Mouse (Mus musculus) adrenal gland, postnatal 10 days (tissue): ENCODE measurements around the gene Foxj2. TPM values are rescaled to one million over a fixed set of nuclear protein-coding genes. Genes with fewer than 3 reads are reported as not detected.

Experiments
- DNase-seq: peaks from one replicate; pipeline ENCODE4 v3.0.0; 2021; ENCODE audit warnings: mixed read lengths
- microRNA-seq: library from miRNA; unstranded; fragments of <30 nt; microRNA quantifications from one replicate; pipeline ENCODE4 v1.2.0, GENCODE M21; 2021
- total RNA-seq, 2 experiments: library from RNA; stranded (reverse); gene quantifications; 2 replicates each; pipeline ENCODE4 v1.2.3; 2021

The Foxj2 gene
- total RNA-seq, 2 experiments from 2014 or later = 16.7 to 18.5 TPM

DNA sequence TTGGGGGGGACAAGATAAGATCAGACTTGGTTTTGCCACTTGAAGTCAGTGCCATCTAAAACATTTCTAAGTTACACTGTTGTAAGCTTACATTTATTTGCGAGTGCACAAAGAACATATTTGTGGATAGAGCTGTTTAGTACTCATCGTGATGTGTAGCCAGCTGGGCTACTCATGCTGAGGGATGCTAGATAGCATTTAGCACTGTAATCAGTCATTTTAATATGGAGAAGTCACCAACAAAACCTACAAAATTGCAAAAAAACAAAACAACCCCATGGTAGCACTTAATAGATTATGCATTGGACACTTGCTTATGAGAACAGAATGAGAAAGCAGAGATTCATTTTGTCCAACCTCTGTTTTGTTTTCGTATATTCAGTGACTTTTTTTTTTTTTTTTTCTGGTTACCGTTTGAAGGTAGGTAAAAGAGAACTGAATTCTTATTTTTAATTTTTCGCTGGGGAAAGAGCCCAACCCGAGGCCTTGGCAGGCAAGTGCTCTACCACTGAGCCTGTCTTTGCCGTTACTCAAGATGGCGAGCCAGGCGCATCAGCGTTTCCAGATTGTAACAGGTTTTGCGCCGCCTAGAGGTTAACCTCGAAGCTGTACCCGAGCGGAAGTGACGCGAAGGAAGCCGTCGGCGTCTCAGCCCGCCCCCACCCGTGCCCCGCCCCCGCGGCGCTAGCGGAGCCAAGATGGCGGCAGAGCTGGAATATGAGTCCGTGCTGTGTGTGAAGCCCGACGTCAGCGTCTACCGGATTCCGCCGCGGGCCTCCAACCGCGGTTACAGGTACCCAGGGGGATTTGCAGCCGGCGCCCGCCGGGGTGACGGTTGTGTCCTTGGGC is 54.4 kb downstream of the Foxj2 start, which contains the start of gene Necap1:
Necap1 (plus strand) TSS at position 604 of the 849 bp plus-strand sequence.
- peak; percentile 98 for DNase-seq

DNA sequence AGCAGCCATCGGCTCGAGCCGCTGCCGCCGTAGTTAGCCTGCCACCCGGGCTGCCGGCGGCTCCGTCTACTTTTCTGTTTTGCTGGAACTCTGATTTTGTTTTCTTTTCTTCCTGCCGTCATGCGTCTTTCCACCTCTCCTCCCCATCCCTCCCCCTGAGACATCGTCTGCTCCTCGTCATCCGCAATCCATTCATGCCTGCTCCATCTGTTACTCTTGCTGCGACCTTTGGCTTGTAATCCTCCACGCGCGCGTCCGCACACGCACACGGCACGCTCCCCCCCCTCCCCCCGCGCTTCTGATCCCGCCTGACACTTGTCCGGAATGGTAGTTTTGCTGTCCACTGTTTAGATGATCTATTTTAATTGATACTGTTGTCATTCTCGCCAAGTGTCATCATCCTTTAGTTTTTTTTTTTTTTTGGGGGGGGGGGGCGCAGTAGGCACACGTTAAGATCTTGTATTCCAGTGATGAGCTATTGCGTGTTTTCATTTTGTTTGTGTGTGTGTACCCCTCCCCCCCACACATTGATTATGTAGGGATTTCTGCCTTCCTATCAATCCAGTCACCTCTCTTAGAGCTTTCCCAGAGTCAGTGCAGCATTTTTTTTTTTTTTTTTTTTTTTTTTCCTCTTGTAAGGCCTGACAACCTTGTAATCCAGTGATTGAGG is 55.1 kb downstream of the Foxj2 start:
- no peak for DNase-seq

- no peak for DNase-seq
These were observed 59.5 kb downstream of the Foxj2 start for GRCm38 (mm10) chr6:122879141-122879735.

GRCm38 (mm10) chr6:122879781-122880505 is 60.2 kb downstream of the Foxj2 start:
- DNase-seq = no peak

- no peak for DNase-seq
These were observed 61.6 kb downstream of the Foxj2 start for GRCm38 (mm10) chr6:122881287-122881686.

- DNase-seq = no peak
These were observed 63.9 kb downstream of the Foxj2 start for GRCm38 (mm10) chr6:122883603-122884002.

DNA sequence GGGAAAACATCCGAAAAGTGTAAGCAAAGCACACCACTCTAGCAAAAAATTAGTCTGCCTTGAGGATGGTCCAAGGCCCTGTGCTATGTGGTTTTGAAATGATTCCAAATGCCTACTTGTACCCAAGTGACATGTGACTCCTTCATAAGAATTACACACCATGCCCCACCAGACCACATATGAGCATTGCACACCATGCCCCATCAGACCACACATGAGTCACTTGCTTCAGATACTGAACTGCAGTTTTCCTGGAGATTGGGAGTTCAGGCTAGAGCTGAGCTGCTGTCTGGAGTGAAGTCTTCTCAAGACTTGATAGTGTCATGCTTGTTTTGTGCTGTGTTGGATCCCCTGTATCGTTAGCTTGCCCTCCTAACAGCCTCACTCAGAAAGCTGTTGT is 69.9 kb downstream of the Foxj2 start:
- no peak for DNase-seq

- peak; percentile 80 for DNase-seq
These were observed 72.8 kb downstream of the Foxj2 start for GRCm38 (mm10) chr6:122892442-122893049.

Small RNAs within 50 kb of the gene (microRNA-seq; reads per million reads assigned to microRNA genes)
- not detected for gene Mir7231

Other genes starting within 250 kb of the Foxj2 start
- gene Apobec1, start 217.5 kb upstream of the Foxj2 start, total RNA-seq = 10 to 100 TPM; 10.5 to 11.2 TPM
- gene Gdf3, start 209.8 kb upstream of the Foxj2 start, total RNA-seq = not detected
- not detected for gene Dppa3, start 193.5 kb upstream of the Foxj2 start, total RNA-seq
- not detected for gene Nanog, start 112.4 kb upstream of the Foxj2 start, total RNA-seq
- gene Slc2a3, start 18.3 kb upstream of the Foxj2 start, total RNA-seq = 10 to 100 TPM; 10.1 to 12.9 TPM
- gene C3ar1, start 36.2 kb downstream of the Foxj2 start, total RNA-seq = 1 to 10 TPM; 1.7 to 2.2 TPM
- gene Necap1, start 54.6 kb downstream of the Foxj2 start, total RNA-seq = 10 to 100 TPM; 44.8 to 45.8 TPM
- 1 to 10 TPM; 3.3 TPM for gene Clec4a1, start 101.9 kb downstream of the Foxj2 start, total RNA-seq
- gene Clec4a3, start 132.6 kb downstream of the Foxj2 start, total RNA-seq = 1 to 10 TPM; 2.4 to 4.2 TPM
- not detected for gene Clec4a4, start 170.5 kb downstream of the Foxj2 start, total RNA-seq
- under 1 TPM in 1 of 2 experiments, not detected in 1; 0.97 TPM for gene Clec4b1, start 230.0 kb downstream of the Foxj2 start, total RNA-seq